Mouse (Mus musculus): Measurements from ENCODE around the gene Dcn.

Dcn gene

GRCm38 (mm10) chr10:97547740-97548139, 68.3 kb downstream of the Dcn start:
- DNase-seq (ENCODE audit: low spot score): no peak

GRCm38 (mm10) chr10:97564957-97565856, 85.8 kb downstream of the Dcn start, which contains the start of gene Lum:
Gene Lum, plus strand, starts transcription at chr10:97565128.
- peak; percentile 60 for DNase-seq (ENCODE audit: low spot score)

GRCm38 (mm10) chr10:97567489-97568135, 88.2 kb downstream of the Dcn start:
- DNase-seq (ENCODE audit: low spot score): peak; percentile 21
